Mouse (Mus musculus): Measurements from ENCODE around the gene Tlr9. TPM values are rescaled to one million over a fixed set of nuclear protein-coding genes. Genes with fewer than 3 reads are reported as not detected.
A peak's percentile ranks its signal among the peaks of the same experiment; 100 is the strongest.

Tlr9 gene
- polyA plus RNA-seq, 1 experiment from 2014 or later = 0.07 TPM

- Histone ChIP-seq H3K36me3 (ENCODE audit: control insufficient read depth, insufficient read depth, low read length) (no peaks in the 10 kb centered on the region), H3K27ac (replicated peaks; ENCODE audit: low read depth, low read length) (no peak overlapping the region), H3K9me3 (ENCODE audit: control insufficient read depth, low read length) (no peaks in the 10 kb centered on the region), H3K4me2 (ENCODE audit: low read depth, low read length) (no peak overlapping the region), H3K27me3 (replicated peaks; ENCODE audit: control insufficient read depth, insufficient read depth, low read length) (no peaks in the 10 kb centered on the region), H3K4me3 (ENCODE audit: low read depth, low read length) (no peak overlapping the region), H3K9ac (ENCODE audit: low read depth, low read length) (no peak overlapping the region), H3K4me1 (ENCODE audit: control insufficient read depth, insufficient read depth, low read length) (no peaks in the 10 kb centered on the region)
- DNase-seq (ENCODE audit: low spot score) = no peak
- 86% methylated on average over 3 of the region's 3 CpGs for WGBS
- no peak for ATAC-seq (ENCODE audit: low read depth)
Measured at GRCm38 (mm10) chr9:106262075-106262474, 39.7 kb downstream of the Tlr9 start.

- H3K27me3 ChIP-seq (replicated peaks; ENCODE audit: control insufficient read depth, insufficient read depth, low read length) = no peaks in the 10 kb centered on the region
- H3K36me3 ChIP-seq (ENCODE audit: control insufficient read depth, insufficient read depth, low read length) = no peaks in the 10 kb centered on the region
- H3K9ac ChIP-seq (ENCODE audit: low read depth, low read length) = no peak overlapping the region
- H3K4me3 ChIP-seq (ENCODE audit: low read depth, low read length) = no peak overlapping the region
- no peaks in the 10 kb centered on the region for H3K4me1 ChIP-seq (ENCODE audit: control insufficient read depth, insufficient read depth, low read length)
- no peaks in the 10 kb centered on the region for H3K9me3 ChIP-seq (ENCODE audit: control insufficient read depth, low read length)
- DNase-seq (ENCODE audit: low spot score) (no peak), ATAC-seq (ENCODE audit: low read depth) (no peak)
- no peak overlapping the region for H3K4me2 ChIP-seq (ENCODE audit: low read depth, low read length)
- no peak overlapping the region for H3K27ac ChIP-seq (replicated peaks; ENCODE audit: low read depth, low read length)
- WGBS = 81% methylated on average over 9 of the region's 9 CpGs
Measured at GRCm38 (mm10) chr9:106263381-106263924, 41.1 kb downstream of the Tlr9 start.

GRCm38 (mm10) chr9:106265358-106266075, 43.1 kb downstream of the Tlr9 start:
- Histone ChIP-seq H3K27ac (replicated peaks; ENCODE audit: low read depth, low read length) (no peak overlapping the region), H3K4me2 (ENCODE audit: low read depth, low read length) (no peak overlapping the region), H3K9me3 (ENCODE audit: control insufficient read depth, low read length) (no peaks in the 10 kb centered on the region), H3K36me3 (ENCODE audit: control insufficient read depth, insufficient read depth, low read length) (no peaks in the 10 kb centered on the region), H3K4me1 (ENCODE audit: control insufficient read depth, insufficient read depth, low read length) (no peaks in the 10 kb centered on the region), H3K9ac (ENCODE audit: low read depth, low read length) (no peak overlapping the region), H3K4me3 (ENCODE audit: low read depth, low read length) (no peak overlapping the region), H3K27me3 (replicated peaks; ENCODE audit: control insufficient read depth, insufficient read depth, low read length) (no peaks in the 10 kb centered on the region)
- ATAC-seq (ENCODE audit: low read depth) (no peak), DNase-seq (ENCODE audit: low spot score) (no peak)
- WGBS = 68% methylated on average over 12 of the region's 12 CpGs

GRCm38 (mm10) chr9:106266936-106267657, 44.7 kb downstream of the Tlr9 start:
- Histone ChIP-seq H3K4me1 (ENCODE audit: control insufficient read depth, insufficient read depth, low read length) (no peaks in the 10 kb centered on the region), H3K4me2 (ENCODE audit: low read depth, low read length) (no peak overlapping the region), H3K36me3 (ENCODE audit: control insufficient read depth, insufficient read depth, low read length) (no peaks in the 10 kb centered on the region), H3K9me3 (ENCODE audit: control insufficient read depth, low read length) (no peaks in the 10 kb centered on the region), H3K4me3 (ENCODE audit: low read depth, low read length) (no peak overlapping the region), H3K9ac (ENCODE audit: low read depth, low read length) (no peak overlapping the region), H3K27me3 (replicated peaks; ENCODE audit: control insufficient read depth, insufficient read depth, low read length) (no peaks in the 10 kb centered on the region), H3K27ac (replicated peaks; ENCODE audit: low read depth, low read length) (no peak overlapping the region)
- WGBS = 43% methylated on average over 2 of the region's 2 CpGs
- DNase-seq (ENCODE audit: low spot score) (no peak), ATAC-seq (ENCODE audit: low read depth) (no peak)

DNA sequence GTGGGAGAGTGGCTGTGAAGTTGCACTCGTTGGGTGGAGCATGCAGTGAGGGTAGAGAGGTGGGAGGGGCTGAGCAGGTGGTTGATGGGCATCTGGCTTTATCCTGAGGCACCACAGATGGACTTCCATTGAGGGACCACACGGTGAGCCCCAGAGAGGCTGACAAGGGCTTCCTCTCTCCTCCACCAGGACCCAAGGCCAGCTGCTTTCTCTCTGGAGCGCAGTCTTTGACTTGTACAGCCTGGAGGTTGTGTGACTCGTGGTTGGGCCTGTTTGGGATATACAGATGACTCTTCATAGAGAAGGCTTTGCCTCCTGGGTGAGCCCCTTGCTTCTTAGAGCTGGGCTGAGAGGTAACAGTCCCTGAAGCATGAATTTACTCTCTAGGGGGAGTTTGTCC, 46.0 kb downstream of the Tlr9 start:
- no peak overlapping the region for H3K27ac ChIP-seq (replicated peaks; ENCODE audit: low read depth, low read length)
- DNase-seq (ENCODE audit: low spot score) = no peak
- H3K27me3 ChIP-seq (replicated peaks; ENCODE audit: control insufficient read depth, insufficient read depth, low read length) = no peaks in the 10 kb centered on the region
- no peaks in the 10 kb centered on the region for H3K36me3 ChIP-seq (ENCODE audit: control insufficient read depth, insufficient read depth, low read length)
- 48% methylated on average over 4 of the region's 4 CpGs for WGBS
- H3K9ac ChIP-seq (ENCODE audit: low read depth, low read length) = no peak overlapping the region
- no peak for ATAC-seq (ENCODE audit: low read depth)
- no peak overlapping the region for H3K4me2 ChIP-seq (ENCODE audit: low read depth, low read length)
- no peaks in the 10 kb centered on the region for H3K9me3 ChIP-seq (ENCODE audit: control insufficient read depth, low read length)
- no peaks in the 10 kb centered on the region for H3K4me1 ChIP-seq (ENCODE audit: control insufficient read depth, insufficient read depth, low read length)
- H3K4me3 ChIP-seq (ENCODE audit: low read depth, low read length) = no peak overlapping the region

- H3K9ac ChIP-seq (ENCODE audit: low read depth, low read length) = no peak overlapping the region
- no peak overlapping the region for H3K4me3 ChIP-seq (ENCODE audit: low read depth, low read length)
- H3K27ac ChIP-seq (replicated peaks; ENCODE audit: low read depth, low read length) = no peak overlapping the region
- H3K27me3 ChIP-seq (replicated peaks; ENCODE audit: control insufficient read depth, insufficient read depth, low read length) = no peaks in the 10 kb centered on the region
- H3K4me1 ChIP-seq (ENCODE audit: control insufficient read depth, insufficient read depth, low read length) = no peaks in the 10 kb centered on the region
- ATAC-seq (ENCODE audit: low read depth) (no peak), DNase-seq (ENCODE audit: low spot score) (no peak)
- whole genome bisulfite sequencing = 60% methylated on average over 9 of the region's 9 CpGs
- no peak overlapping the region for H3K4me2 ChIP-seq (ENCODE audit: low read depth, low read length)
- no peaks in the 10 kb centered on the region for H3K9me3 ChIP-seq (ENCODE audit: control insufficient read depth, low read length)
- no peaks in the 10 kb centered on the region for H3K36me3 ChIP-seq (ENCODE audit: control insufficient read depth, insufficient read depth, low read length)
Measured at GRCm38 (mm10) chr9:106269076-106269788, 46.8 kb downstream of the Tlr9 start.

DNA sequence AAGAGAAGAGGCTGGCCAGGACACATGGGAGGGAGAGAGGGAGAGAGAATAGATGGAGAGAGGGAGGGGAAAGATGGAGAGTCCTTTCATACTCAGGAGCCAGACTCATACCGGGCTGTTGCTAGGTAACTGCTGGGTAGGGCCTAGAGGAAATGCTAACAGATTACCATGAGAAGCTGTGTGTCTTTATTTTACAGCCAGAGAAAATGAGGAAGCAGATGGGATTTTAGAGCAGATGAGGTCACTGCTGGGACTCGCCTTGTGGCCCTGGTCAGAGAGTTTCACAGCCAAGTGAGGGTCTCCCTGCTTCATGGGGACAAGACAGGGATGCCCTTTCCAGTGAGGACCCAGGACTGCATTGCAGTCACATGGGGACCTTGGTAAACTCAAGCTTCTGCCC, 47.5 kb downstream of the Tlr9 start:
- H3K27ac ChIP-seq (replicated peaks; ENCODE audit: low read depth, low read length) = no peak overlapping the region
- no peak overlapping the region for H3K4me3 ChIP-seq (ENCODE audit: low read depth, low read length)
- no peaks in the 10 kb centered on the region for H3K36me3 ChIP-seq (ENCODE audit: control insufficient read depth, insufficient read depth, low read length)
- no peak overlapping the region for H3K4me2 ChIP-seq (ENCODE audit: low read depth, low read length)
- H3K4me1 ChIP-seq (ENCODE audit: control insufficient read depth, insufficient read depth, low read length) = no peaks in the 10 kb centered on the region
- ATAC-seq (ENCODE audit: low read depth) (0 out of 2 replicates have a peak, but pooled peaks have one; percentile 31), DNase-seq (ENCODE audit: low spot score) (peak; percentile 30)
- no peaks in the 10 kb centered on the region for H3K9me3 ChIP-seq (ENCODE audit: control insufficient read depth, low read length)
- no peaks in the 10 kb centered on the region for H3K27me3 ChIP-seq (replicated peaks; ENCODE audit: control insufficient read depth, insufficient read depth, low read length)
- no peak overlapping the region for H3K9ac ChIP-seq (ENCODE audit: low read depth, low read length)
- 38% methylated on average over 2 of the region's 2 CpGs for WGBS

- DNase-seq (ENCODE audit: low spot score) (no peak), ATAC-seq (ENCODE audit: low read depth) (no peak)
- H3K27me3 ChIP-seq (replicated peaks; ENCODE audit: control insufficient read depth, insufficient read depth, low read length) = no peaks in the 10 kb centered on the region
- H3K4me2 ChIP-seq (ENCODE audit: low read depth, low read length) = no peak overlapping the region
- WGBS = 50% methylated on average over 4 of the region's 4 CpGs
- H3K9ac ChIP-seq (ENCODE audit: low read depth, low read length) = no peak overlapping the region
- H3K36me3 ChIP-seq (ENCODE audit: control insufficient read depth, insufficient read depth, low read length) = no peaks in the 10 kb centered on the region
- no peaks in the 10 kb centered on the region for H3K9me3 ChIP-seq (ENCODE audit: control insufficient read depth, low read length)
- H3K4me3 ChIP-seq (ENCODE audit: low read depth, low read length) = no peak overlapping the region
- H3K27ac ChIP-seq (replicated peaks; ENCODE audit: low read depth, low read length) = no peak overlapping the region
- no peaks in the 10 kb centered on the region for H3K4me1 ChIP-seq (ENCODE audit: control insufficient read depth, insufficient read depth, low read length)
Measured at GRCm38 (mm10) chr9:106270656-106271055, 48.3 kb downstream of the Tlr9 start.
